Mouse (Mus musculus): ENCODE results near the gene Igfbpl1. TPM values are rescaled to one million over a fixed set of nuclear protein-coding genes. Genes with fewer than 3 reads are reported as not detected.

Igfbpl1 gene
- polyA plus RNA-seq, 1 experiment from 2014 or later = 13.8 TPM

- Histone ChIP-seq H3K36me3 (no peaks in the 10 kb centered on the region), H3K9me3 (replicated peaks) (no peaks in the 10 kb centered on the region), H3K4me3 (no peak overlapping the region), H3K27ac (replicated peaks) (no peak overlapping the region), H3K4me1 (peaks cover 16% of the 10 kb centered on the region), H3K27me3 (ENCODE audit: low read depth, poor library complexity, severe bottlenecking) (peaks cover 36% of the 10 kb centered on the region)
- no peak for DNase-seq (ENCODE audit: low spot score)
- 88% methylated on average over 2 of the region's 2 CpGs for WGBS
Observed at GRCm38 (mm10) chr4:45846263-45846662, 19.5 kb upstream of the Igfbpl1 start.

GRCm38 (mm10) chr4:45844355-45844754, 17.6 kb upstream of the Igfbpl1 start:
- Histone ChIP-seq H3K9me3 (replicated peaks) (no peaks in the 10 kb centered on the region), H3K4me1 (peaks cover 10% of the 10 kb centered on the region), H3K4me3 (no peak overlapping the region), H3K36me3 (no peaks in the 10 kb centered on the region), H3K27ac (replicated peaks) (no peak overlapping the region), H3K27me3 (ENCODE audit: low read depth, poor library complexity, severe bottlenecking) (peaks cover 27% of the 10 kb centered on the region)
- 45% methylated on average over 14 of the region's 14 CpGs for WGBS
- peak; percentile 51 for DNase-seq (ENCODE audit: low spot score)

GRCm38 (mm10) chr4:45833461-45833860, 6.7 kb upstream of the Igfbpl1 start:
- DNase-seq (ENCODE audit: low spot score) = no peak

DNA sequence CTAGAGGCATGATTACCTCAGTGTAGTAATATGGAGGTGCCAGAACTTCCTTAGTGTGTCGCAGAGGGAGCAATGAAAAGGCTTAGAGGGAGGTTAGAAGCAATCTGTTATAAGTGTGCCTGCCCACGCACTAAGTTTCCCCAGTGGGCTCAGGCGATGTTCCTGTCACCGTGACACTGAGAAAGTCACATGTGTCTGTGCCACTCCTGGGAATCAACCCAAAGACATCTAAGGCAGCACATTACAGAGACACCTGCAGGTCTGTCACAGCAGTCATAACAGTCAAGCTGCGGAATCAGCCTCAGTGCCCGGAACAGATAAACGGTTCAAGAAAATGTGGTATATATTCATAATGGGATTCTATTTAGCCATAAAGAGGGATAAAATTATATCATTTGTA, 5.3 kb upstream of the Igfbpl1 start:
- 96% methylated on average over 7 of the region's 7 CpGs for WGBS
- no peak overlapping the region for H3K27ac ChIP-seq (replicated peaks)
- H3K27me3 ChIP-seq (ENCODE audit: low read depth, poor library complexity, severe bottlenecking) = peaks cover 53% of the 10 kb centered on the region

More at GRCm38 (mm10) chr4:45833461-45833860, 6.7 kb upstream of the Igfbpl1 start:
- no peaks in the 10 kb centered on the region for H3K36me3 ChIP-seq
- 39% methylated on average over 5 of the region's 5 CpGs for WGBS
- peaks cover 27% of the 10 kb centered on the region for H3K4me1 ChIP-seq
- H3K4me3 ChIP-seq = no peak overlapping the region
- no peaks in the 10 kb centered on the region for H3K9me3 ChIP-seq (replicated peaks)
- H3K27ac ChIP-seq (replicated peaks) = no peak overlapping the region
- peaks cover 38% of the 10 kb centered on the region for H3K27me3 ChIP-seq (ENCODE audit: low read depth, poor library complexity, severe bottlenecking)

DNA sequence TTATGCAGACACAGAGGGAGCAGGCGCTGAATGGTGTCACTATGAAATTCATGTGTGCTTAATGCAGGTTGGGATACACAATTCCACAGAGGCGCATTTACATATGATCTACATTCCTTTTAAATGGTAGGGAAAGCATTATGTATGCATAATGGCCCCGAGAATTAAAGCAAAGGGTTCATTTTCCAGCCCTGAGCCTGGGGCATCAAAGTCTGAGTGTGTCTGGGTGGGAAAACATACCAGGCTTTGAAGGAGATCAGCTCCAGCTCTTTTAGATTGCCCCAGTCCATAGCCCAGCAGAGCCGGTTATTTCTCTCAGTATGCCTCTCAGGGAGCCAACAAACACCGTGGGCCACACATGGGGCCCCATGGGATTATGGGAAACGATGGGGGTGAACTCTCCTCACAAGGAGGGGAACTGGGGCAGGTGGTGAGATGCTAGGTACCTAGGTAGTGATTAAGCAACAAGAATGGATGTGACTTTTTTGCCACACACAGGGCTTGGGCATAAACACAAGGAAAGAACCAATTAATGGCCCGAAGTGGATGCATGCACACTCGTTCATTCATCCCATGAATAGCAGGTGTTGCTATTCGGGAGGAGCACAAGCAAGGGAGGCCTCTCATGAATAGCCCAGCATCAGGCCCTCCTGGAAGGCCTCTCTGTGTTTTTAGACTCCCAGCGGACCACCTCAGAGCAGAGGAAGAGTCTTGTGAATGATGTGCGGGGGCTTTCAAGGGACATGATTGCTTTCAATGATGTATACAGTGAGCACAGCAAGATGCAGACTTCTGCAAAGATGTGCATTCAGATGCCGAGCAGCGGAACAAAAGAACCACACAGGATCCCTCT, 3.4 kb upstream of the Igfbpl1 start:
- H3K36me3 ChIP-seq = no peaks in the 10 kb centered on the region
- H3K27ac ChIP-seq (replicated peaks) = peak overlapping the region; percentile 70
- no peak for DNase-seq (ENCODE audit: low spot score)
- H3K4me3 ChIP-seq = no peak overlapping the region
- WGBS = 52% methylated on average over 13 of the region's 13 CpGs
- H3K4me1 ChIP-seq = peaks cover 48% of the 10 kb centered on the region
- peaks cover 71% of the 10 kb centered on the region for H3K27me3 ChIP-seq (ENCODE audit: low read depth, poor library complexity, severe bottlenecking)
- H3K9me3 ChIP-seq (replicated peaks) = no peaks in the 10 kb centered on the region

More for the DNA sequence above, 5.3 kb upstream of the Igfbpl1 start:
- no peaks in the 10 kb centered on the region for H3K36me3 ChIP-seq
- H3K4me1 ChIP-seq = peaks cover 30% of the 10 kb centered on the region
- no peak for DNase-seq (ENCODE audit: low spot score)
- no peaks in the 10 kb centered on the region for H3K9me3 ChIP-seq (replicated peaks)
- no peak overlapping the region for H3K4me3 ChIP-seq

DNA sequence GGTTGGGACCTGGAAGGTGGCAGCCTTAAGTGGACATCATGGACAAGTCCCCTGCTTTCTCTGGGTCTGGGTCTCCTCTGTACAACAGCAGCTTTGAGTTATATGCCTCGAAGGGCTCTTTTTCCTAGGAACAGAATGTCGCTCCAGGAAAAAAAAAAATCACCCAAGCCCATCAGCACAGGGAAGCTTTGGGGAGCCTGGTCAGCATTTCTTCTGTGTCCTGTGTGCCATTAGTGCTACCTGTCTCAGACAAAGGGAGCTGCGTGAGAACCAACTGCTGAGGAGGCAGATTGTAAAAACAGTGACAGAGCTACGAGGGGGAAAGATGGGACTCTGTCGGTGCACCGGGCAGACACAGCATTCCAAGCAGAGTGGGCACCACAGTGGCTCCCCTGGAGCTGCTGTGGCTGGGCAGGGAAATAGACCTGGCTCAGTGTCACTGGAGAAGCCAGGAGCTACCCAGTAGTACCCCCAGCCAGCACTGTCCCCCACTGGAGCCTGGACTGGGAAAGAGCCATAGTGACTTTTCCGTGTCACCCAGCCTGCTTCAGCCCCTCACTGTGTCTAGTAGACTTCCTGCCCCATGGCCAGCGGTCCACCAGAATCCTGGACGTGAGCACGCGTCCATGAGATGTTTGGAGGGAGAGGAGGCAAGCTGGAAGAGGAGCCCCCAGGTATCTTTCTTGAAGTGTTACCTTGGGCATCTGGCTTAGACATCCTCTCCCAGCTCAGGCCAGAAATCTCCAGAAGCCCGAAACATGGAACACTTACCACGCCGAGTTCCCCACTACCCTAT, 1.8 kb downstream of the Igfbpl1 start:
- H3K4me3 ChIP-seq = peak overlapping the region; percentile 62
- H3K4me1 ChIP-seq = peaks cover 77% of the 10 kb centered on the region
- H3K36me3 ChIP-seq = peaks cover 4% of the 10 kb centered on the region; the same call in 1 of the 2 replicates
- peaks cover 84% of the 10 kb centered on the region for H3K27me3 ChIP-seq (ENCODE audit: low read depth, poor library complexity, severe bottlenecking)
- DNase-seq (ENCODE audit: low spot score) = no peak
- H3K27ac ChIP-seq (replicated peaks) = peak overlapping the region; percentile 84
- 30% methylated on average over 14 of the region's 14 CpGs for WGBS
- H3K9me3 ChIP-seq (replicated peaks) = no peaks in the 10 kb centered on the region

DNA sequence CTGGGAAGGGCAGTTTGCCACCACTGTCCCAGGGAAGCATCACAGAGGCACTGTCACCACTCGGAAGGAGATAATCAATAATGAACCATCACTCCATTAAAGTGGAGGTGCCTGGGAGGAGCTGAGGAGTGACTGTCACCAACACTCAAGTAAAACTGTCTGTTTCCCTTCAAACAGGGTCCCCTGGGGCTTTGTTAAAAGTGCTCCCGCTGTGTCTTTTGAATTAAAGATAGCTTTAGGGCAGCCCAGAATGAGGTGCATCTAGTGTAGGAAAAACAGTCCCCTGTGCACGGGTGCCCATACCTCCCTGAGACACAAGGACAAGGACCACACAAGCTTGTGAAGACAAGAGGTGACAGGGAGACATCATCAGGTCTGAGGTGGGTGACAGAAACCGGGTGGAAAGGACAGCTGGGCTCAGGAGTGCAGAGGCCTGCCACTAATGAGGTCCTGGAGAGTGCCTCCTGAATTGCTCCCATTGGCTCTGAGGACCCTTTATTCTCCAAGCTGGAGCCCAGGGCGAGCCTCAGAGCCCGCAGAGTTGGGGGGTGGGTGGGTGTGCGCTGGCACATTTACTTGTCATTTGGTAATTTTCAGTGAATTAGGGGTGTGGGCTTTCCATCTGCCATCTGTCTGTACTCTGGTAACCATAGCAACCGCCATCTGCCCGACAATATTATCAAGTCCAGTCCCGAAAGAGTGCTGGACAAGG, 2.5 kb downstream of the Igfbpl1 start:
- peak overlapping the region; percentile 62 for H3K4me3 ChIP-seq
- H3K9me3 ChIP-seq (replicated peaks) = no peaks in the 10 kb centered on the region
- WGBS = 9% methylated on average over 10 of the region's 10 CpGs
- peaks cover 77% of the 10 kb centered on the region for H3K27me3 ChIP-seq (ENCODE audit: low read depth, poor library complexity, severe bottlenecking)
- peaks cover 4% of the 10 kb centered on the region; the same call in 1 of the 2 replicates for H3K36me3 ChIP-seq
- H3K4me1 ChIP-seq = peaks cover 78% of the 10 kb centered on the region
- peak; percentile 55 for DNase-seq (ENCODE audit: low spot score)
- H3K27ac ChIP-seq (replicated peaks) = peak overlapping the region; percentile 84

GRCm38 (mm10) chr4:45822781-45823575, 3.7 kb downstream of the Igfbpl1 start:
- peak overlapping the region; percentile 84 for H3K27ac ChIP-seq (replicated peaks)
- 14% methylated on average over 11 of the region's 11 CpGs for WGBS
- H3K4me3 ChIP-seq = peak overlapping the region; percentile 62
- DNase-seq (ENCODE audit: low spot score) = peak; percentile 76
- peaks cover 4% of the 10 kb centered on the region; the same call in 1 of the 2 replicates for H3K36me3 ChIP-seq
- peaks cover 72% of the 10 kb centered on the region for H3K27me3 ChIP-seq (ENCODE audit: low read depth, poor library complexity, severe bottlenecking)
- peaks cover 90% of the 10 kb centered on the region for H3K4me1 ChIP-seq
- no peaks in the 10 kb centered on the region for H3K9me3 ChIP-seq (replicated peaks)

DNA sequence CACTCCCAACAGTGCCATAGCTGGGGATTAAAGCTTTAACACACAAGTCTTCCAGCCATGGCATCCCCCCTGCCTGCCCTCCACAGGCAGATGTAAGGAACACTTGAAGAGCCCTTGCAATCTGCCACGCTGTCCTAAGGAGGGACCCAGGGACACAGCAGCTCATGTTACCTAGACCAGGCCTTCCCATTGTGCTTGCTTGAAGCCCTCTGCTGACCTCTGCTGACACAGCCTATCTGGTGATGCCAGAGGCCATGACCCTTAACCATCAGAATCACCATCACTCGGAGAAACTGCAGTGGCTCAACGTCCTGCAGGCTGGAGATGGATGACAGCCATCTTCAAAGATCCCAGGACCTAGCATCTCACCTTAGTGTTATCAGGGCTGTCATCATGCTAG, 4.7 kb downstream of the Igfbpl1 start:
- peak overlapping the region; percentile 84 for H3K27ac ChIP-seq (replicated peaks)
- no peak overlapping the region for H3K4me3 ChIP-seq
- 12% methylated on average over 3 of the region's 3 CpGs for WGBS
- peaks cover 98% of the 10 kb centered on the region for H3K4me1 ChIP-seq
- H3K9me3 ChIP-seq (replicated peaks) = no peaks in the 10 kb centered on the region
- peaks cover 4% of the 10 kb centered on the region; the same call in 1 of the 2 replicates for H3K36me3 ChIP-seq
- no peak for DNase-seq (ENCODE audit: low spot score)
- peaks cover 64% of the 10 kb centered on the region for H3K27me3 ChIP-seq (ENCODE audit: low read depth, poor library complexity, severe bottlenecking)

- peak; percentile 77 for DNase-seq (ENCODE audit: low spot score)
- H3K4me3 ChIP-seq = peak overlapping the region; percentile 38
- H3K4me1 ChIP-seq = peaks cover 98% of the 10 kb centered on the region
- peak overlapping the region; percentile 92 for H3K27ac ChIP-seq (replicated peaks)
- 47% methylated on average over 8 of the region's 8 CpGs for WGBS
- no peaks in the 10 kb centered on the region for H3K9me3 ChIP-seq (replicated peaks)
- peaks cover 50% of the 10 kb centered on the region for H3K27me3 ChIP-seq (ENCODE audit: low read depth, poor library complexity, severe bottlenecking)
- H3K36me3 ChIP-seq = peaks cover 10% of the 10 kb centered on the region; the same call in 1 of the 2 replicates
Observed at GRCm38 (mm10) chr4:45820074-45820830, 6.5 kb downstream of the Igfbpl1 start.

- H3K27ac ChIP-seq (replicated peaks) = peak overlapping the region; percentile 92
- 3% methylated on average over 17 of the region's 17 CpGs for WGBS
- peak; percentile 76 for DNase-seq (ENCODE audit: low spot score)
- H3K27me3 ChIP-seq (ENCODE audit: low read depth, poor library complexity, severe bottlenecking) = peaks cover 41% of the 10 kb centered on the region
- H3K9me3 ChIP-seq (replicated peaks) = 0 out of 2 replicates have a peak, but pooled peaks cover 4% of the 10 kb centered on the region
- H3K4me1 ChIP-seq = peaks cover 91% of the 10 kb centered on the region
- peaks cover 17% of the 10 kb centered on the region for H3K36me3 ChIP-seq
- peak overlapping the region; percentile 38 for H3K4me3 ChIP-seq
Observed at GRCm38 (mm10) chr4:45819208-45819931, 7.4 kb downstream of the Igfbpl1 start.
